Mouse (Mus musculus): ENCODE results near the gene E130308A19Rik.
"Not testable (repeated sequence)": the region's sequence is repeated elsewhere in the genome, so short reads cannot be mapped to it uniquely, and the experiment has no call there.

E130308A19Rik gene

GRCm38 (mm10) chr4:59786661-59787060 is 160.7 kb downstream of the E130308A19Rik start:
- DNase-seq (ENCODE audit: low spot score) = no peak

- DNase-seq (ENCODE audit: low spot score) = no peak
Observed at GRCm38 (mm10) chr4:59787126-59787525, 161.1 kb downstream of the E130308A19Rik start.

GRCm38 (mm10) chr4:59789015-59789414 is 163.0 kb downstream of the E130308A19Rik start:
- no peak for DNase-seq (ENCODE audit: low spot score)

- DNase-seq (ENCODE audit: low spot score) = not testable (repeated sequence)
Observed at GRCm38 (mm10) chr4:59793626-59794025, 167.6 kb downstream of the E130308A19Rik start.

- DNase-seq (ENCODE audit: low spot score) = no peak
Observed at GRCm38 (mm10) chr4:59794116-59794515, 168.1 kb downstream of the E130308A19Rik start.

- no peak for DNase-seq (ENCODE audit: low spot score)
Observed at GRCm38 (mm10) chr4:59795788-59796455, 169.9 kb downstream of the E130308A19Rik start.

- DNase-seq (ENCODE audit: low spot score) = no peak
Observed at GRCm38 (mm10) chr4:59800181-59800580, 174.2 kb downstream of the E130308A19Rik start.

GRCm38 (mm10) chr4:59801489-59801888 is 175.5 kb downstream of the E130308A19Rik start, which contains the start of gene Inip:
Gene Inip (minus strand): TSS chr4:59801589.
- no peak for DNase-seq (ENCODE audit: low spot score)

GRCm38 (mm10) chr4:59802107-59802506 is 176.1 kb downstream of the E130308A19Rik start:
- DNase-seq (ENCODE audit: low spot score) = no peak

GRCm38 (mm10) chr4:59802792-59803191 is 176.8 kb downstream of the E130308A19Rik start:
- no peak for DNase-seq (ENCODE audit: low spot score)

- DNase-seq (ENCODE audit: low spot score) = no peak
Observed at GRCm38 (mm10) chr4:59803358-59803757, 177.3 kb downstream of the E130308A19Rik start.

GRCm38 (mm10) chr4:59804754-59805153 is 178.7 kb downstream of the E130308A19Rik start:
- no peak for DNase-seq (ENCODE audit: low spot score)

- peak; percentile 80 for DNase-seq (ENCODE audit: low spot score)
Observed at GRCm38 (mm10) chr4:59805181-59805967, 179.4 kb downstream of the E130308A19Rik start, which contains the start of gene Snx30. Gene Snx30 (plus strand): TSS chr4:59805840.

GRCm38 (mm10) chr4:59805968-59806878 is 180.2 kb downstream of the E130308A19Rik start:
- DNase-seq (ENCODE audit: low spot score) = no peak

GRCm38 (mm10) chr4:59806879-59807195 is 180.8 kb downstream of the E130308A19Rik start:
- DNase-seq (ENCODE audit: low spot score) = no peak

- DNase-seq (ENCODE audit: low spot score) = no peak
Observed at GRCm38 (mm10) chr4:59807521-59807920, 181.5 kb downstream of the E130308A19Rik start.

GRCm38 (mm10) chr4:59808396-59808795 is 182.4 kb downstream of the E130308A19Rik start:
- DNase-seq (ENCODE audit: low spot score) = no peak
